Mouse (Mus musculus) gastrocnemius, postnatal 14 days (tissue): ENCODE data around the gene Dph2. TPM values are rescaled to one million over a fixed set of nuclear protein-coding genes. Genes with fewer than 3 reads are reported as not detected.
A peak's percentile ranks its signal among the peaks of the same experiment; 100 is the strongest.

Experiments
- DNase-seq: peaks from one replicate; pipeline ENCODE4 v3.0.0; 2021; ENCODE audit warnings: mixed read lengths
- intact Hi-C: fragments of 180-260 bp; cut with DNase I; formaldehyde crosslinking; loops from one replicate; pipeline ENCODE4 v1.15.1; 2025; ENCODE audit warnings: low total_unique reads
- total RNA-seq, 2 experiments: library from RNA; stranded (reverse); gene quantifications; 2 replicates each; pipeline ENCODE4 v1.2.3; 2021

Dph2 gene
- total RNA-seq, 2 experiments from 2014 or later, result 2.6 to 2.7 TPM

DNA sequence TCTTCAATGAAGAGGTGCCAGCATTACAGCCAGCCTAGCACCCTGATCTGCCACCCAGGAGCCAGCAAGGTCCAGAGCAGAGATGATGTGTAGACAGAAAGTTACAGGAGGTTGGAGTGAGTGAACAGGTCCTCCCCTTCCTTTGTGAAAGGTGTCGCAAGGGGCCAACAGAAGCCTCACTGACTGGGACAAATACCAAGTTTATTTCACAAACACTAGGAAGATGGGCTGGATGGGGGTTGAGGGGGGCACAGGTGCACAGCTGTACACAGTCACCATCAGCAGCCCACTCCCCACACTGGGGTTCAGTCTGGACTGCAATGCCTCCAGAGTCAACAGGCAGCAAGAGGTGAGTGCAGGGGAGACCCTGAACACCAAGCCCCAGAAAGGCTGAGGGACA lies 7.7 kb downstream of the Dph2 start:
- intact Hi-C loops, result no loop called here
- DNase-seq, result no peak

DNA sequence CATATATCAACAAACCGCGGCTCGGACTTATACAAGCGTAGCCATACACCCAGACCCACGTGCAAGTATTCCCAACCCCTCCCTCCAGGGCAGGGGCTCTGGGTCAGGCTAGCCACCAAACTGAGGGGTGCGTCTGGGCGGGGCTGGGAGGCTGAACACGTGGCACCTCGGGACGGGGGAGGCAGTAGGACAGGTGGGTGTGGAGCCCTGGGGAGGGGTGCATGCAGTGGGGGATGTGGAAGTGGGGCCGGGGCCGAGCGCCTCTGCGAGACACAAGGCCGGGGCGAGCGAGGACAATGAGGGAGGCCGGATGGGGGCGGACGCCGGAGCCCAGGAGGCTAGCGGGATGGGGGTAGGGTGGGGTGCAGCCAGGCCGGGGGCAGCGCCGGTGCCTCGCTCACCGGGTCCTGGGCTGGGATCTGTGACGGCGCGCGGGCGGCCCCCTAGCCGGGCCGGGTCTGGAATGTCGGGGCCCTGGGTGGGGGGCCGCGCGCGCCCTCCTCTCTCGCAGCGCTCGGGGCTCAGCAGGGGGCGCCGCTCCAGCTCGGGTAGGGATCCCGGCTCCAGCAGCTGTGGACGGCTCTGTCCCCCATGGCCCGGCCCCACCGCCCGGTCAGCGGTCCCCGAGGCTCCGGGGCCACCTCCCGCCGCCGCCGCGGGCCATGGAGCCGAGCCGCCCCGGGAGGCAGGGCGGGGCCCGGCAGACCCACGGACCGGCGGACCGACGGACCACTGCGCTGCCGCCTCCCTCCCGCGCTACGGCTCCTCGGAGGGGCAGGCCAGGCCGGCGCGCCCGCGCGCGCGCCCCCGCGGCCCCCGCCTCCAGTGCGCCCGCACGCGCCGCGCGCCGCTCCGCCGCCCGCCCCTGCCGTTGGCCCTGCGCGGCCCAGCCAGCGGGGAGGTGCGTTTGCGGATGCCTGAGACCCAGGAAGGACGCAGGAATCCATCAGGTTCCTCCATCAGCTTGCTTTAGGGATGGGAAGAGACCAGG lies 8.8 kb downstream of the Dph2 start, which contains the start of gene B4galt2:
TSS of gene B4galt2 (minus strand) at position 787 of the 991 bp plus-strand sequence.
- peak; percentile 68 for DNase-seq
- intact Hi-C loops, result no loop called here

GRCm38 (mm10) chr4:117878703-117879102 lies 13.1 kb downstream of the Dph2 start:
- no peak for DNase-seq
- intact Hi-C loops, result no loop called here

DNA sequence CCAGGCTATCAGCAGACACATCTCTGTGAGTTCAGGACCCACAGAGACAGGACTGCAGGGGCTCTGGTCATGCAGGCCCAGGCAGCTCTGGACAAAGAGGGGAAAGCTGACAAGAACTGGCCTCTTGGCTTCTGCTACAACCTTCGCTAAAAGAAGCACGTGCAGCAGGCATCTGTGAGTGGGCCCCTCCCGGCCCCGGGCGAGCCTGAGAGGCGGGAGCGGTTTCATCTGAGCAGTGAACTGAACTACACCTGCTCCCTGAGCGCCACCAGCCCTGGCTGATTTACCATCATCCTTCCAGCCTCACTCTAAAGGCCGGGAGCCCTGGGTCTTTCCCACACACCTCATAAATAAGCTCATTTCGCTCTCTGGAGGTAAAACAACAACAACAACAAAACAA lies 13.5 kb downstream of the Dph2 start:
- intact Hi-C loops, result no loop called here

DNA sequence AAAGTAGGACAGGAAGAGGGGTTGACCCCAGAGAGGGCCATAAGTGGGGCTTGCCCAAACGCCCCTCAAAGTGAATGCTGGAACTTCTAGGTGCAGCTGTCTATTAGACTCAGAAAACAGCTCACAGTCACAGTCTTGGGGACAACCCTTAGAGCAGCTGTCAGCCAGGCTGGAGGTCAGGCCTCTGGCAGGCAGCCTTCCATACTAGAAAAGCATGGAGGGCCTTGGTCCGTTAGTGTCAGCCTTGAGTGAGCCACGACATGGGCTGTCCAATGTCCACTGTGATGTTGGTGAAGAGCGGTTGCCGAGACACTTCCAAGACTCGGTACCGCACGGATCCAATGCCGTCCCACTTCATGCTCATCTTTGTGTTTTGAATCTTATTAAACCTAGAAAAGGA lies 18.2 kb downstream of the Dph2 start:
- DNase-seq, result no peak
- intact Hi-C loops, result no loop called here

More for the DNA sequence above, 13.5 kb downstream of the Dph2 start:
- DNase-seq, result no peak

DNA sequence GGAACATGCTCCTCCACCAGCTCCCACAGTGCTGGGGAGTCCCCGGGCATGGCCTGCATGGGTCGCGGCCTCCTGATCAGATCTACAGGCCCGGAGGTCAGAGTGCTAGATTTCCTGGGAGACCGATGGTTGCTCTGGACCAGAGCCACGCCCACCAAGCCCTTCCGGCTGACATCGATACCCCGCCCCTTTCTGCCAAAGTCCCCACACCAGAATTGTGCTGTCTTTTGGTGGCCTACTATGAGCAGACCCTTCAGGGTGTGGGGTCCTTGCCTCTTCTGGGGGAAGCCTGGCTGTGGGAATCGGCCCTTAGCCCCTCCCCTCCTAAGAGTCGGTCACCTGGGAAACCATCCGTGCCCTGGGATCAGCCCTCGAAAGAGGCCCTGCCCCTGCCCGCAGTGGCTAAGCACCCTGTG lies 19.4 kb downstream of the Dph2 start, which contains the start of gene Ccdc24:
TSS of gene Ccdc24 (minus strand) at position 87 of the 416 bp plus-strand sequence.
- intact Hi-C loops, result no loop called here
- no peak for DNase-seq

- DNase-seq, result no peak
- intact Hi-C loops, result no loop called here
Measured at GRCm38 (mm10) chr4:117871787-117872186, 20.0 kb downstream of the Dph2 start.

DNA sequence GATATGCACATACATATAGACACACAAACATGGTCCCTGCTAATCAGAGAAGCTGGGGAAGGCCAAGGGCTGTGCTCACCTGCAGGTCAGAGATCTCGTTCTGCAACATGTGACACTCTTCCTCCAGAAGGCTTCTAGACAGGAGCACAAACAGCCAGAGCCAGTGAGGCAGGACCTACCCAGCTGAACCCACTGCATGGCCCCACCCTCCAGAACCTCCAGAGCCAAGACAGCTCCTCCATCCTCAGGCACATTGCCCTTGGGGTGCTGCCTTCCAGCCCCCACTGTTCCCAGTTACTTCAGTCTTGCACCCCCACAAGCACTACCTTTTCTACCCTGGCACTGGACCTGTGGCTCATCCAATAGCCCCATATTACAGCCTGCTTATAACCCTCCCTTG lies 21.4 kb downstream of the Dph2 start:
- DNase-seq, result no peak
- intact Hi-C loops, result no loop called here

- DNase-seq, result no peak
- intact Hi-C loops, result no loop called here
Measured at GRCm38 (mm10) chr4:117869317-117869716, 22.5 kb downstream of the Dph2 start.

GRCm38 (mm10) chr4:117867823-117868222 lies 24.0 kb downstream of the Dph2 start:
- intact Hi-C loops, result no loop called here
- DNase-seq, result peak; percentile 67

- intact Hi-C loops, result no loop called here
- DNase-seq, result no peak
Measured at GRCm38 (mm10) chr4:117867000-117867399, 24.8 kb downstream of the Dph2 start.

DNA sequence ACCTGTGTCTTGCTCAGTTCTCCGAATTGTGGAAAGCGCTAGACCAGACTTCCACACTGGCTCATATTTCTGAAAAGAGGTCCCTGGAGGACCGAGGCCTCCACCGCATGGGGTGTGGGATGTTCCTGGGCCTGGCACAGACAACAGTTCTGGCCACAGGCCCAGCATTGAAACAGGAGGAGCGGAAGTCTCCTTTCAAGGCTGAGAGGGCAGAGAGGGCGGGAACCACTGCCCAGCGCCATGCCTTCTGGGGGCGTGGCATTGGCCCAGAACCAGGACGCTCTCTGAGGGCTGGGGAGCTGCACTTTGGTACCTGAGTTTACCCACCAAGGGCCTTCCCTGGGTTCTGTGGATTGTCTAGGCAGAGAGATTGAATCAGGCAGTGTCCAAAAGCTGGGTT lies 25.7 kb downstream of the Dph2 start:
- peak; percentile 73 for DNase-seq
- intact Hi-C loops, result no loop called here

- DNase-seq, result no peak
- intact Hi-C loops, result no loop called here
Measured at GRCm38 (mm10) chr4:117862823-117863222, 29.0 kb downstream of the Dph2 start.

- no peak for DNase-seq
- intact Hi-C loops, result no loop called here
Measured at GRCm38 (mm10) chr4:117860570-117860969, 31.3 kb downstream of the Dph2 start.

DNA sequence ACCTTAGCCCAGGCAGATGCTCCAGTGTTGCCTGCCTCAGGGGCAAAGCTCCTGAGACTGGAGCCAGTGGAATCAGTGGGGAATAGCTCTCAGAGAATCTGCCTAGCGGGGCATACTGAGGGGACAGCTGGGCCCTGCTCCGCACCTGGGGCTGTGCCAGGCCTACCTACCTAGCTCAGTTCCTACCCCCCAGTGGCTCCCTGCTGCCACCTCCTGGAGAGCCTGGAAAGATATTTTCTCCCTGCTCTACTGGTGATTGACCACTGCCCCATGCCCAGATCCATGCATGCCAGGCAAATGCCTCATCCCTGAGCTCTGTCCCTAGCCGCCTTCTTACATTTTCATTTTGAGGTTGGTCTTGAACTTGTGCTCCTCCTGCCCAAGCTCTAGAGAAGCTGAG lies 33.0 kb downstream of the Dph2 start:
- intact Hi-C loops, result no loop called here

GRCm38 (mm10) chr4:117855146-117855545 lies 36.7 kb downstream of the Dph2 start:
- no peak for DNase-seq

More for the DNA sequence above, 33.0 kb downstream of the Dph2 start:
- DNase-seq, result peak; percentile 79

DNA sequence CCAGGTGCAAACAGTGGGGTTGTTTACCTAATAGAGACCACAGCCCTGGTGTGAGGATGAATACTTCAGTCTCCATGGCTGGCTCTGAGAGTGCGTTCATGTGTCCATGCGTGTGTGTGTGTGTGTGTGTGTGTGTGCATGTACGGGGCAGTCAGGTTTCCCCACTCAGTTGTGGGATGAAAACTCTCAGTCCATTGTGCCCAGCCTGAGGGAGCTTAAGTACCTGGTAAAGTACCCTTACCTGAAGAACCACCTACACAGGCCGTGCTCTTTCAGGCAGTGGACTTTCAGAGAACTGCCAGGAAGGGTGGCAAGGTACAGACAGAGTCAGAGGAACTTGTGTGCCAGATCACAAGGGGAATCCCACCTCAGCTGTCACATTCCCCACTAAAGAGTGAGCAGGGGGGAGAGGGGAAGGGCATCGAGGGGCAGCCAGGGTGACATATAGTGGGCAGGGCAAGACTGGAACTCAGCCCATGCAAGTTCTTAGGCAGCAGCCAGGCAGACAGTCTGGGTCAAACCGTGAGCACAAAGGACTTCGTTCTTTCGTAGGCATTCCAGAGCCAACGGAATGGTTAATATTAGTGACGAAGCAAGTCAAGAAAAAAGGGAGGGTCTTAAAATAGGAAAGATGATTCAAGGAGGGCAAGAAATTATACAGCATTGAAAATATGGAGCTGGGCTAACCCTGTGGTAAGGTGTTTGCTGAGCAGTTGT lies 39.5 kb downstream of the Dph2 start:
- no peak for DNase-seq

More at GRCm38 (mm10) chr4:117855146-117855545, 36.7 kb downstream of the Dph2 start:
- intact Hi-C loops, result no loop called here

DNA sequence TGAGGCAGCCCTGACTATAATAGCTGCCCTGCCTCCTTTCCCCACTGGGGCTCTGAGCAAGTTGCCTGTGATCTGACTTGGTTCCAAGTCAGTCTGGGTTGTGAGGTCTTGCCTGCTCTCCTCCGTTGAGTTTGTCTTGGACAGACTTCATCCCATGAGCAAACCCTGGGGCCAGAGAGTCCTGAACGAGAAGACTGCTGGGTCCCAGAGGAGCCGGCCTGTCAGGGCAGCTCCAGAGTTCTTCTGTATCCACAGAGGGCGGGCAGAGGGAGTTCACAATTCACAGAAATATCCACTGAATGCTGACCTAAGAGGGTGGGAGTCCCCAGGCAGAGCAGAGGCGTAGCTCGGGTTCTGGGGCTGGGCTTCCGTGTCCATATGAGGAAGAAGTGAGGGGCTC lies 41.0 kb downstream of the Dph2 start:
- no peak for DNase-seq
- intact Hi-C loops, result no loop called here

More for the DNA sequence above, 39.5 kb downstream of the Dph2 start:
- intact Hi-C loops, result no loop called here

DNA sequence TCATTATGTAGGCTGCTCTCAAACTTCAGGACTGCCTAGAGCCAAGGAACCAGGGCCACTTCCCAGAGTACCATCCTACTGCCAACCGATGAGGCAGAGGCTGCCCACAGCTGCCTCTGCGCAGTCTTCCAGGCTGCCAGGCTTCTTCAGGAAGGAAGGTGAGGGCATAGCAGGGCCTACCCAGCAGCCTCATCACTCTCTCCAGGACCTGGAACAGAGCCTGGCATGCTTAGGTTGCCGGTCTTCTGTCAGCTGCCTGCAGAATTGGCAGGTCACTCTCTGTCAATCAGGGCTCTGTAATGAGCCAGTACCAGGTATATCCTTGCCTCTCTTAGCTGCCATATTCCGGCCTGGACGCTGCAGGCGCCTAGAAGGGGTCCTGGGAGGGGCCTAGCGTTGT lies 41.7 kb downstream of the Dph2 start:
- no peak for DNase-seq
- intact Hi-C loops, result no loop called here

GRCm38 (mm10) chr4:117849506-117849905 lies 42.3 kb downstream of the Dph2 start:
- intact Hi-C loops, result no loop called here
- DNase-seq, result no peak
